Mouse (Mus musculus) MEL (cell line): ENCODE measurements around the gene Iqca. TPM values are rescaled to one million over a fixed set of nuclear protein-coding genes. Genes with fewer than 3 reads are reported as not detected.

Experiments
- DNase-seq: peaks from one replicate; pipeline ENCODE4 v3.0.0; 2011; ENCODE audit warnings: low read depth, low spot score
- H3K27ac ChIP-seq: 2 replicates; pipeline ENCODE4 v1.5.1; 2012; ENCODE audit warnings: low read depth, mild to moderate bottlenecking, control low read depth, low read length, moderate library complexity; ENCODE audit not compliant: control insufficient read depth
- H3K27me3 ChIP-seq, 2 experiments: fragments of 150-350 bp in 1 of 2; sonication (generic) in 1 of 2; 2 replicates each; pipeline ENCODE4 v1.6.1; 2012; ENCODE audit warnings: low read length in 2 of 2, mild to moderate bottlenecking in 2 of 2, improper control_type of control experiment in 1 of 2, moderate library complexity in 1 of 2; ENCODE audit not compliant: insufficient read depth in 2 of 2, control insufficient read depth in 1 of 2
- H3K36me3 ChIP-seq, 2 experiments: 2 replicates each; pipeline ENCODE4 v1.6.1; 2012 to 2014; ENCODE audit warnings: low read length in 2 of 2, improper control_type of control experiment in 1 of 2, inconsistent platforms in 1 of 2, mild to moderate bottlenecking in 1 of 2; ENCODE audit not compliant: insufficient read depth in 2 of 2, control insufficient read depth in 1 of 2
- H3K4me1 ChIP-seq, 2 experiments: fragments of 150-350 bp in 1 of 2; sonication (generic) in 1 of 2; 2 replicates each; pipeline ENCODE4 v1.6.1; 2012; ENCODE audit warnings: low read length in 2 of 2, improper control_type of control experiment in 1 of 2, mild to moderate bottlenecking in 1 of 2; ENCODE audit not compliant: insufficient read depth in 2 of 2, control insufficient read depth in 1 of 2
- H3K4me3 ChIP-seq, 2 experiments: fragments of 150-350 bp in 1 of 2; sonication (generic) in 1 of 2; 2 replicates each; pipeline ENCODE4 v1.5.1; 2012; ENCODE audit warnings: low read depth in 2 of 2, low read length in 2 of 2, mild to moderate bottlenecking in 2 of 2, moderate library complexity in 2 of 2, control low read depth in 1 of 2, improper control_type of control experiment in 1 of 2; ENCODE audit not compliant: control insufficient read depth in 1 of 2, insufficient read depth in 1 of 2
- H3K79me2 ChIP-seq: 2 replicates; pipeline ENCODE4 v1.6.1; 2012; ENCODE audit warnings: mild to moderate bottlenecking, low read length, moderate library complexity; ENCODE audit not compliant: control insufficient read depth, poor library complexity, insufficient read depth
- H3K9ac ChIP-seq: 2 replicates; pipeline ENCODE4 v1.6.1; 2012; ENCODE audit warnings: low read depth, mild to moderate bottlenecking, control low read depth, low read length, moderate library complexity; ENCODE audit not compliant: control insufficient read depth, poor library complexity, severe bottlenecking
- H3K9me3 ChIP-seq: fragments of 150-350 bp; sonication (generic); replicated peaks from 2 replicates; pipeline ENCODE4 v1.6.1; 2012; ENCODE audit warnings: mild to moderate bottlenecking, low read length, improper control_type of control experiment, moderate library complexity; ENCODE audit not compliant: insufficient read depth
- CHD2 ChIP-seq: IDR thresholded peaks from 2 replicates; pipeline ENCODE4 v1.6.1; 2011; ENCODE audit warnings: low read length, improper control_type of control experiment
- EP300 ChIP-seq, 2 experiments: IDR thresholded peaks; 2 replicates each; pipeline ENCODE4 v1.6.1; 2011; ENCODE audit warnings: improper control_type of control experiment in 2 of 2, low read length in 2 of 2, low read depth in 1 of 2, mild to moderate bottlenecking in 1 of 2
- ETS1 ChIP-seq: IDR thresholded peaks from 2 replicates; pipeline ENCODE4 v1.6.1; 2012; ENCODE audit warnings: low read depth, mild to moderate bottlenecking, inconsistent platforms, low read length, improper control_type of control experiment, moderate library complexity
- HCFC1 ChIP-seq: IDR thresholded peaks from 2 replicates; pipeline ENCODE4 v1.6.1; 2012; ENCODE audit warnings: low read depth, mild to moderate bottlenecking, inconsistent platforms, low read length, improper control_type of control experiment, moderate library complexity
- JUND ChIP-seq: IDR thresholded peaks from 2 replicates; pipeline ENCODE4 v1.6.1; 2011; ENCODE audit warnings: low read depth, mild to moderate bottlenecking, improper control_type of control experiment, low read length
- KAT2A ChIP-seq: conservative IDR thresholded peaks from 2 replicates; pipeline ENCODE4 v1.6.1; 2012; ENCODE audit warnings: low read depth, low read length, improper control_type of control experiment, inconsistent platforms
- MAFK ChIP-seq: IDR thresholded peaks from 2 replicates; pipeline ENCODE4 v1.6.1; 2011; ENCODE audit warnings: low read depth, mild to moderate bottlenecking, low read length, improper control_type of control experiment, borderline replicate concordance
- MEF2A ChIP-seq: IDR thresholded peaks from 2 replicates; pipeline ENCODE4 v1.6.1; 2014; ENCODE audit warnings: low read depth, mild to moderate bottlenecking, inconsistent platforms, low read length, improper control_type of control experiment; ENCODE audit not compliant: poor library complexity, insufficient replicate concordance, severe bottlenecking; ENCODE audit errors: extremely low read depth
- MXI1 ChIP-seq: IDR thresholded peaks from 2 replicates; pipeline ENCODE4 v1.6.1; 2011; ENCODE audit warnings: mild to moderate bottlenecking, low read depth, low read length, improper control_type of control experiment
- MYB ChIP-seq: IDR thresholded peaks from 2 replicates; pipeline ENCODE4 v1.6.1; 2011; ENCODE audit warnings: mild to moderate bottlenecking, low read depth, low read length, improper control_type of control experiment
- POLR2AphosphoS2 ChIP-seq: IDR thresholded peaks from 2 replicates; pipeline ENCODE4 v1.6.1; 2011; ENCODE audit warnings: low read length, improper control_type of control experiment
- TAL1 ChIP-seq: IDR thresholded peaks from 2 replicates; pipeline ENCODE4 v1.6.1; 2012; ENCODE audit warnings: mild to moderate bottlenecking, inconsistent platforms, low read length, moderate library complexity, mixed read lengths
- TBP ChIP-seq: IDR thresholded peaks from 2 replicates; pipeline ENCODE4 v1.8.0; 2011; ENCODE audit warnings: low read depth, low read length, improper control_type of control experiment
- TCF12 ChIP-seq: IDR thresholded peaks from 2 replicates; pipeline ENCODE4 v1.6.1; 2014; ENCODE audit warnings: low read depth, mild to moderate bottlenecking, inconsistent platforms, low read length, improper control_type of control experiment, moderate library complexity
- UBTF ChIP-seq: IDR thresholded peaks from 2 replicates; pipeline ENCODE4 v1.6.1; 2012; ENCODE audit warnings: low read depth, mild to moderate bottlenecking, inconsistent platforms, low read length, improper control_type of control experiment, moderate library complexity, borderline replicate concordance; ENCODE audit not compliant: insufficient read depth
- USF1 ChIP-seq: IDR thresholded peaks from 2 replicates; pipeline ENCODE4 v1.6.1; 2014; ENCODE audit warnings: low read depth, mild to moderate bottlenecking, inconsistent platforms, low read length, improper control_type of control experiment, moderate library complexity
- ZC3H11A ChIP-seq: IDR thresholded peaks from 2 replicates; pipeline ENCODE4 v1.6.1; 2012; ENCODE audit warnings: low read depth, mild to moderate bottlenecking, inconsistent platforms, low read length, improper control_type of control experiment
- polyA plus RNA-seq, 2 experiments: library from polyadenylated mRNA; stranded (reverse) in 1 of 2; unstranded in 1 of 2; fragments of >175 nt in 1 of 2; fragments of >200 nt in 1 of 2; gene quantifications; 2 replicates each; pipeline versions ENCODE4 v1.2.1 to v1.2.4; 2012; ENCODE audit warnings: low replicate concordance in 2 of 2, low read depth in 1 of 2; ENCODE audit not compliant: insufficient read length in 2 of 2, insufficient read depth in 1 of 2, missing spikeins in 1 of 2
- total RNA-seq: library from RNA; depleted of rRNA; stranded (reverse); fragments of 300-350 nt; gene quantifications from 2 replicates; pipeline ENCODE4 v1.2.3, GENCODE M21; 2012

The Iqca gene
- total and polyA plus RNA-seq, 3 experiments: 0.39 TPM; not detected in 2

GRCm38 (mm10) chr1:90012168-90012567, 141.0 kb downstream of the Iqca start:
- H3K4me3 ChIP-seq: no peak overlapping the region
- H3K27me3 ChIP-seq: no peaks in the 10 kb centered on the region
- no peaks in the 10 kb centered on the region for H3K79me2 ChIP-seq
- no peaks in the 10 kb centered on the region for H3K36me3 ChIP-seq
- H3K9me3 ChIP-seq: no peaks in the 10 kb centered on the region
- no peaks in the 10 kb centered on the region for H3K4me1 ChIP-seq
- DNase-seq: no peak
- H3K27ac ChIP-seq: no peak overlapping the region
- no peak for TF ChIP-seq USF1
- no peak for TF ChIP-seq TAL1
- TF ChIP-seq HCFC1: no peak
- TF ChIP-seq MEF2A: no peak
- TF ChIP-seq MYB: no peak
- TF ChIP-seq ZC3H11A: no peak
- TF ChIP-seq TCF12: no peak
- no peak for TF ChIP-seq MXI1
- no peak for TF ChIP-seq CHD2
- no peak for TF ChIP-seq UBTF
- no peak for TF ChIP-seq POLR2AphosphoS2
- no peak for TF ChIP-seq EP300 (IDR thresholded peaks at IDR 0.05; ENCODE audit: low read depth in 1 of 2, low read length in 2 of 2)
- TF ChIP-seq JUND: no peak
- no peak for TF ChIP-seq MAFK
- no peak for TF ChIP-seq KAT2A
- TF ChIP-seq, all 39 proteins: peak for 0
- H3K9ac ChIP-seq: no peak overlapping the region

- Histone ChIP-seq H3K4me1 (no peaks in the 10 kb centered on the region), H3K27me3 (no peaks in the 10 kb centered on the region), H3K79me2 (no peaks in the 10 kb centered on the region), H3K4me3 (no peak overlapping the region), H3K9me3 (no peaks in the 10 kb centered on the region), H3K9ac (no peak overlapping the region), H3K27ac (no peak overlapping the region), H3K36me3 (no peaks in the 10 kb centered on the region)
- no peak for DNase-seq
- TF ChIP-seq TBP (no peak), POLR2AphosphoS2 (no peak), JUND (no peak), ETS1 (no peak)
Observed at GRCm38 (mm10) chr1:90010077-90010476, 143.1 kb downstream of the Iqca start.
